Mouse (Mus musculus): Measurements from ENCODE around the gene 4933407L21Rik. TPM values are rescaled to one million over a fixed set of nuclear protein-coding genes. Genes with fewer than 3 reads are reported as not detected.

The 4933407L21Rik gene
- polyA plus RNA-seq (2016; fragmentation: Nextera tagmentation; extraction: Ambion mirVana): not detected in 2 replicates

- H3K4me1 ChIP-seq: peaks cover 12% of the 10 kb centered on the region
- no peaks in the 10 kb centered on the region for H3K27me3 ChIP-seq (ENCODE audit: insufficient read depth, poor library complexity, severe bottlenecking)
- H3K27ac ChIP-seq: no peak within 1 kb of the TSS
- no peak within 1 kb of the TSS for H3K4me3 ChIP-seq
- H3K36me3 ChIP-seq: no peaks in the 10 kb centered on the region
- H3K9me3 ChIP-seq: no peaks in the 10 kb centered on the region
- 57% methylated on average over 4 of the region's 4 CpGs for WGBS
- DNase-seq (ENCODE audit: low spot score): no peak
Measured at GRCm38 (mm10) chr1:85928057-85928687, at the start of gene 4933407L21Rik. 4933407L21Rik (plus strand) TSS chr1:85928483.

- no peaks in the 10 kb centered on the region; the same call in 1 of the 2 replicates for H3K36me3 ChIP-seq
- no peak overlapping the region for H3K4me3 ChIP-seq
- no peaks in the 10 kb centered on the region for H3K27me3 ChIP-seq (ENCODE audit: insufficient read depth, poor library complexity, severe bottlenecking)
- DNase-seq (ENCODE audit: low spot score): no peak
- no peaks in the 10 kb centered on the region for H3K4me1 ChIP-seq
- whole genome bisulfite sequencing: 90% methylated on average over 12 of the region's 12 CpGs
- no peak overlapping the region for H3K27ac ChIP-seq
- H3K9me3 ChIP-seq: peaks cover 15% of the 10 kb centered on the region
Measured at GRCm38 (mm10) chr1:85882003-85882402, 46.3 kb upstream of the 4933407L21Rik start.

DNA sequence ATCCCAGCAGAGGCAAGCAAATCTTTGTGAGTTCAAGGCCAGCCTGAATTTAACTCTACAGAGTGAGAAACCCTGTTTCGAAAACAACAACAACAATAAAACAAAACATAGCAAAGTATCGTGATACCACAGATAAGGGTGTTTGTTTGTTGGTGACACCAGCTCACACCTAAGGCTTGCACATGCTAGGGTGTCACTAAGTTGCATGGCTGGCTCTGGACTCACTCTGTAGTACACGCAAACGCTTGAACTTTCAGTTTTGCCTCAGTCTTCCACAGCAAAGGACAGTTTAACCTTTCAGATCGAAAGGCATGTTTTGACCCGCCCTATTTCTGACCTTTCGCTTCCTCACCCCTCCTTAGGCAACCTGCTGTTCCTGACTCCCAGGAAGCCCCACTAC lies 41.1 kb upstream of the 4933407L21Rik start:
- no peak for DNase-seq (ENCODE audit: low spot score)
- Histone ChIP-seq H3K27me3 (ENCODE audit: insufficient read depth, poor library complexity, severe bottlenecking) (no peaks in the 10 kb centered on the region), H3K4me3 (no peak overlapping the region), H3K27ac (no peak overlapping the region), H3K9me3 (no peaks in the 10 kb centered on the region), H3K4me1 (0 out of 2 replicates have a peak, but pooled peaks cover 3% of the 10 kb centered on the region), H3K36me3 (no peaks in the 10 kb centered on the region)
- WGBS: 84% methylated on average over 7 of the region's 7 CpGs

- no peaks in the 10 kb centered on the region for H3K36me3 ChIP-seq
- no peaks in the 10 kb centered on the region for H3K27me3 ChIP-seq (ENCODE audit: insufficient read depth, poor library complexity, severe bottlenecking)
- DNase-seq (ENCODE audit: low spot score): peak; percentile 94
- peaks cover 50% of the 10 kb centered on the region for H3K4me1 ChIP-seq
- WGBS: 2% methylated on average over 35 of the region's 35 CpGs
- H3K9me3 ChIP-seq: no peaks in the 10 kb centered on the region
- H3K4me3 ChIP-seq: peak within 1 kb of the TSS; percentile 92
- peak within 1 kb of the TSS; percentile 95 for H3K27ac ChIP-seq
Measured at GRCm38 (mm10) chr1:85894231-85894747, 34.0 kb upstream of the 4933407L21Rik start, which contains the start of gene Itm2c. Itm2c (plus strand) TSS chr1:85894281.

GRCm38 (mm10) chr1:85894748-85895360 lies 33.4 kb upstream of the 4933407L21Rik start:
- Histone ChIP-seq H3K27me3 (ENCODE audit: insufficient read depth, poor library complexity, severe bottlenecking) (no peaks in the 10 kb centered on the region), H3K4me1 (peaks cover 56% of the 10 kb centered on the region), H3K27ac (peak overlapping the region; percentile 95), H3K36me3 (no peaks in the 10 kb centered on the region), H3K9me3 (no peaks in the 10 kb centered on the region), H3K4me3 (peak overlapping the region; percentile 92)
- no peak for DNase-seq (ENCODE audit: low spot score)
- 1% methylated on average over 30 of the region's 30 CpGs for WGBS

DNA sequence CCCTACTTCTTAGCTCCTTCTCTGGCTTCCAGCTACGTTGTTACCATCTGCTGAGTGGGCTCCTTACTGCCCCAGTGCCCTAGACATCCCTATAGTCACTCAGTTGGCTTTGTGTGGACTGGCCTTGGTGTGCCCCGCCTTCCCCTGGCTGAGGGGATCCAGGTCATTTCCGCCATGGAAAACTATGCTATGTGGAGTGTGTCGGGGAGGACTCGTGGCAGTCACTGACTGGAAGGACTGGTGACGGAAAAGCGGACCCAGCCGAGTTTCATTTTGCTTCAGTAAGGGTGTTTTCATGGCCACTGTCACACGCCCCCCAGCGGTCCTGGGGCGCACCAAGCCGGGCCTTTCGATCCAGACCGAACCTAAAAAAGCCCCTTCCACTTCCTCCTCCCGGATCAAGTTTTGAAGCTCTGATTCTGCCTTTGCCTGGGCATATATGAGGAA lies 32.9 kb upstream of the 4933407L21Rik start:
- peak; percentile 89 for DNase-seq (ENCODE audit: low spot score)
- peaks cover 61% of the 10 kb centered on the region for H3K4me1 ChIP-seq
- H3K27ac ChIP-seq: peak overlapping the region; percentile 95
- peak overlapping the region; percentile 92 for H3K4me3 ChIP-seq
- no peaks in the 10 kb centered on the region for H3K36me3 ChIP-seq
- H3K9me3 ChIP-seq: no peaks in the 10 kb centered on the region
- WGBS: 10% methylated on average over 15 of the region's 15 CpGs
- H3K27me3 ChIP-seq (ENCODE audit: insufficient read depth, poor library complexity, severe bottlenecking): no peaks in the 10 kb centered on the region

GRCm38 (mm10) chr1:85896110-85896509 lies 32.2 kb upstream of the 4933407L21Rik start:
- no peaks in the 10 kb centered on the region for H3K9me3 ChIP-seq
- no peak for DNase-seq (ENCODE audit: low spot score)
- peaks cover 68% of the 10 kb centered on the region for H3K4me1 ChIP-seq
- WGBS: 74% methylated on average over 5 of the region's 5 CpGs
- peak overlapping the region; percentile 95 for H3K27ac ChIP-seq
- peak overlapping the region; percentile 92 for H3K4me3 ChIP-seq
- H3K36me3 ChIP-seq: no peaks in the 10 kb centered on the region
- no peaks in the 10 kb centered on the region for H3K27me3 ChIP-seq (ENCODE audit: insufficient read depth, poor library complexity, severe bottlenecking)

DNA sequence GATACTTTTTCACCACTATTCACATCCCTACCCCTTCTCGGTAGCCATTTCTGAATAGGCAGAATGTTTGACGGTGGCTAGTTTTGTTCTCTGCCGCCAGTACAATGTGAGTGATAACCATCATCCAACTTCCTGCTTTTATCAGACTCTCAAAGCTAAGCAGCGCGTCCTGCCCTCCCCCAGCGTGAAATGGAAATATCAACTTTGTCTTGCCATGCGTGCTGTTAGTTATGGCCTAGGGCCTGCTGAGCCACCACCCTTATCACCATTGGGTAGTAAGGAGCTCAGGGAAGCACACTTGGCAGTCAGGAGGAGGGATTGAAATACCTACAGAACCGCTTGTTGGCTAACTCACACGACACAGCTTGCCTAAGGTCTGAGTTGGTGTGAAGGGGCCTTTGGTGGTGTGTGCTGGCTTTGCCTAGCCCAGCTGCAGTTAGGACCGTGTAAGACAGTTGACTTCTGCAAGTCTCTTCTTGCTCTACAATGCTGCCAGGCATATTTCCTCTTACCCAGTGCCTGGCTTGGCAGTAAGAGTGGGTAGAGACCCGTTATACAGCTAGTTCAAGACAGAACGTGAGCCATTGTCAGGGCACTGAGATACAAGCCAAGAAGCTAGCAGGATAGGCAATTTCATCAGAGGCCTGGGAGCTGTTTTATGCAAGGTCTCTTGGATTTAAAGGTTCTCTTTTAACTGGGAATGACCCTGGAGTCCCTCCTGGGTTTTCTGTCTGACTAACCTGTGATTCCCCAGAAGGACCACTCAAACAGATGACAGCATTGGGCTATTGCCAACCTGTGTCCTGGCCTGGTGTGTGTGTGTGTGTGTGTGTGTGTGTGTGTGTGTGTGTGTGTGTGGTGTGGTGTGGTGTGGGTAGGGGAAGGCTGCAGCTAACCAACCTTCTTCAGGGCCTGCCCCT lies 31.2 kb upstream of the 4933407L21Rik start:
- no peaks in the 10 kb centered on the region for H3K27me3 ChIP-seq (ENCODE audit: insufficient read depth, poor library complexity, severe bottlenecking)
- DNase-seq (ENCODE audit: low spot score): no peak
- peak overlapping the region; percentile 92; the same call in 1 of the 2 replicates for H3K4me3 ChIP-seq
- peaks cover 77% of the 10 kb centered on the region for H3K4me1 ChIP-seq
- 52% methylated on average over 12 of the region's 12 CpGs for WGBS
- H3K36me3 ChIP-seq: no peaks in the 10 kb centered on the region
- H3K27ac ChIP-seq: peak overlapping the region; percentile 69
- no peaks in the 10 kb centered on the region for H3K9me3 ChIP-seq

- H3K9me3 ChIP-seq: no peaks in the 10 kb centered on the region
- H3K4me3 ChIP-seq: peak overlapping the region; percentile 33; the same call in 1 of the 2 replicates
- 43% methylated on average over 8 of the region's 8 CpGs for WGBS
- no peaks in the 10 kb centered on the region for H3K27me3 ChIP-seq (ENCODE audit: insufficient read depth, poor library complexity, severe bottlenecking)
- peaks cover 4% of the 10 kb centered on the region for H3K36me3 ChIP-seq
- peak overlapping the region; percentile 69 for H3K27ac ChIP-seq
- H3K4me1 ChIP-seq: peaks cover 88% of the 10 kb centered on the region
- no peak for DNase-seq (ENCODE audit: low spot score)
Measured at GRCm38 (mm10) chr1:85897901-85898760, 30.2 kb upstream of the 4933407L21Rik start.

GRCm38 (mm10) chr1:85898761-85899387 lies 29.4 kb upstream of the 4933407L21Rik start:
- 56% methylated on average over 12 of the region's 12 CpGs for whole genome bisulfite sequencing
- Histone ChIP-seq H3K4me3 (peak overlapping the region; percentile 12; the same call in 1 of the 2 replicates), H3K27me3 (ENCODE audit: insufficient read depth, poor library complexity, severe bottlenecking) (no peaks in the 10 kb centered on the region), H3K36me3 (peaks cover 11% of the 10 kb centered on the region), H3K27ac (peak overlapping the region; percentile 69), H3K9me3 (no peaks in the 10 kb centered on the region), H3K4me1 (peaks cover 85% of the 10 kb centered on the region)
- no peak for DNase-seq (ENCODE audit: low spot score)

GRCm38 (mm10) chr1:85899388-85899761 lies 28.9 kb upstream of the 4933407L21Rik start:
- Histone ChIP-seq H3K4me3 (no peak overlapping the region), H3K27ac (0 out of 2 replicates have a peak overlapping the region, but pooled peaks have one; percentile 42), H3K4me1 (peaks cover 85% of the 10 kb centered on the region), H3K36me3 (peaks cover 16% of the 10 kb centered on the region), H3K9me3 (no peaks in the 10 kb centered on the region), H3K27me3 (ENCODE audit: insufficient read depth, poor library complexity, severe bottlenecking) (no peaks in the 10 kb centered on the region)
- no peak for DNase-seq (ENCODE audit: low spot score)
